Mouse (Mus musculus): Measurements from ENCODE around the gene Slc10a4. TPM values are rescaled to one million over a fixed set of nuclear protein-coding genes. Genes with fewer than 3 reads are reported as not detected.
"Not testable (repeated sequence)": the region's sequence is repeated elsewhere in the genome, so short reads cannot be mapped to it uniquely, and the experiment has no call there.

The Slc10a4 gene
- not detected in 3 replicates for total RNA-seq (2017)

- no peak for ATAC-seq (replicated peaks; ENCODE audit: insufficient number of reproducible peaks, low FRiP score, low TSS enrichment, poor library complexity, severe bottlenecking)
Observed at GRCm38 (mm10) chr5:73006784-73007581, at the start of gene Slc10a4. Slc10a4 (plus strand) TSS chr5:73006883.

- ATAC-seq (replicated peaks; ENCODE audit: insufficient number of reproducible peaks, low FRiP score, low TSS enrichment, poor library complexity, severe bottlenecking), result no peak
Observed at GRCm38 (mm10) chr5:72957281-72957680, 49.4 kb upstream of the Slc10a4 start.

GRCm38 (mm10) chr5:72960096-72960495 is 46.6 kb upstream of the Slc10a4 start:
- no peak for ATAC-seq (replicated peaks; ENCODE audit: insufficient number of reproducible peaks, low FRiP score, low TSS enrichment, poor library complexity, severe bottlenecking)

- 0 out of 2 replicates have a peak, but pooled peaks have one; percentile 27 for ATAC-seq (replicated peaks; ENCODE audit: insufficient number of reproducible peaks, low FRiP score, low TSS enrichment, poor library complexity, severe bottlenecking)
Observed at GRCm38 (mm10) chr5:72965706-72966105, 41.0 kb upstream of the Slc10a4 start.

GRCm38 (mm10) chr5:72972435-72972834 is 34.2 kb upstream of the Slc10a4 start:
- ATAC-seq (replicated peaks; ENCODE audit: insufficient number of reproducible peaks, low FRiP score, low TSS enrichment, poor library complexity, severe bottlenecking), result no peak

- ATAC-seq (replicated peaks; ENCODE audit: insufficient number of reproducible peaks, low FRiP score, low TSS enrichment, poor library complexity, severe bottlenecking), result no peak
Observed at GRCm38 (mm10) chr5:72972934-72973333, 33.7 kb upstream of the Slc10a4 start.

GRCm38 (mm10) chr5:72974602-72975001 is 32.1 kb upstream of the Slc10a4 start, which contains the start of gene Gm10135:
Gm10135 (minus strand) TSS chr5:72974702.
- no peak for ATAC-seq (replicated peaks; ENCODE audit: insufficient number of reproducible peaks, low FRiP score, low TSS enrichment, poor library complexity, severe bottlenecking)

GRCm38 (mm10) chr5:72975996-72976395 is 30.7 kb upstream of the Slc10a4 start:
- ATAC-seq (replicated peaks; ENCODE audit: insufficient number of reproducible peaks, low FRiP score, low TSS enrichment, poor library complexity, severe bottlenecking), result no peak

GRCm38 (mm10) chr5:72976539-72976938 is 30.1 kb upstream of the Slc10a4 start:
- ATAC-seq (replicated peaks; ENCODE audit: insufficient number of reproducible peaks, low FRiP score, low TSS enrichment, poor library complexity, severe bottlenecking), result no peak

- ATAC-seq (replicated peaks; ENCODE audit: insufficient number of reproducible peaks, low FRiP score, low TSS enrichment, poor library complexity, severe bottlenecking), result no peak; the same call in 1 of the 2 replicates
Observed at GRCm38 (mm10) chr5:72984091-72984490, 22.6 kb upstream of the Slc10a4 start.

GRCm38 (mm10) chr5:72987786-72988185 is 18.9 kb upstream of the Slc10a4 start:
- no peak for ATAC-seq (replicated peaks; ENCODE audit: insufficient number of reproducible peaks, low FRiP score, low TSS enrichment, poor library complexity, severe bottlenecking)

GRCm38 (mm10) chr5:72989756-72990155 is 16.9 kb upstream of the Slc10a4 start:
- ATAC-seq (replicated peaks; ENCODE audit: insufficient number of reproducible peaks, low FRiP score, low TSS enrichment, poor library complexity, severe bottlenecking), result no peak

- ATAC-seq (replicated peaks; ENCODE audit: insufficient number of reproducible peaks, low FRiP score, low TSS enrichment, poor library complexity, severe bottlenecking), result no peak
Observed at GRCm38 (mm10) chr5:72992474-72992873, 14.2 kb upstream of the Slc10a4 start.

- ATAC-seq (replicated peaks; ENCODE audit: insufficient number of reproducible peaks, low FRiP score, low TSS enrichment, poor library complexity, severe bottlenecking), result no peak
Observed at GRCm38 (mm10) chr5:72994424-72994823, 12.3 kb upstream of the Slc10a4 start.

GRCm38 (mm10) chr5:72994928-72995327 is 11.8 kb upstream of the Slc10a4 start:
- ATAC-seq (replicated peaks; ENCODE audit: insufficient number of reproducible peaks, low FRiP score, low TSS enrichment, poor library complexity, severe bottlenecking), result no peak

- ATAC-seq (replicated peaks; ENCODE audit: insufficient number of reproducible peaks, low FRiP score, low TSS enrichment, poor library complexity, severe bottlenecking), result no peak
Observed at GRCm38 (mm10) chr5:72995379-72995778, 11.3 kb upstream of the Slc10a4 start.

- ATAC-seq (replicated peaks; ENCODE audit: insufficient number of reproducible peaks, low FRiP score, low TSS enrichment, poor library complexity, severe bottlenecking), result not testable (repeated sequence)
Observed at GRCm38 (mm10) chr5:72998546-72998945, 8.1 kb upstream of the Slc10a4 start.

GRCm38 (mm10) chr5:73004046-73004445 is 2.6 kb upstream of the Slc10a4 start:
- no peak for ATAC-seq (replicated peaks; ENCODE audit: insufficient number of reproducible peaks, low FRiP score, low TSS enrichment, poor library complexity, severe bottlenecking)

GRCm38 (mm10) chr5:73007582-73007959 is 888 bp downstream of the Slc10a4 start:
- no peak for ATAC-seq (replicated peaks; ENCODE audit: insufficient number of reproducible peaks, low FRiP score, low TSS enrichment, poor library complexity, severe bottlenecking)

GRCm38 (mm10) chr5:73008230-73008629 is 1.5 kb downstream of the Slc10a4 start:
- ATAC-seq (replicated peaks; ENCODE audit: insufficient number of reproducible peaks, low FRiP score, low TSS enrichment, poor library complexity, severe bottlenecking), result peak; percentile 57; the same call in 1 of the 2 replicates

Data from monocyte, adult 5-6 weeks (primary cell).